Mouse (Mus musculus) C2C12 (cell line): ENCODE results near the gene Colgalt2. TPM values are rescaled to one million over a fixed set of nuclear protein-coding genes. Genes with fewer than 3 reads are reported as not detected.

Experiments used
- H3K27me3 ChIP-seq: one replicate; pipeline ENCODE4 v1.6.1; 2011; ENCODE audit not compliant: control insufficient read depth, insufficient read depth, insufficient read length
- H3K36me3 ChIP-seq: one replicate; pipeline ENCODE4 v1.6.1; 2011; ENCODE audit not compliant: control insufficient read depth, insufficient read depth
- H3K4me3 ChIP-seq: one replicate; pipeline ENCODE4 v1.5.1; 2011; ENCODE audit warnings: mild to moderate bottlenecking, control low read depth; ENCODE audit not compliant: poor library complexity, insufficient read depth, severe bottlenecking
- H3K79me2 ChIP-seq: one replicate; pipeline ENCODE4 v1.6.1; 2011; ENCODE audit not compliant: control insufficient read depth, insufficient read depth
- H3K79me3 ChIP-seq: one replicate; pipeline ENCODE4 v1.6.1; 2011; ENCODE audit warnings: low read depth, control low read depth
- H3ac ChIP-seq: one replicate; pipeline ENCODE3; 2011; ENCODE audit warnings: low read depth; ENCODE audit not compliant: control insufficient read depth, insufficient read length
- CEBPB ChIP-seq: IDR thresholded peaks from one replicate; pipeline ENCODE4 v1.6.1; 2011; ENCODE audit warnings: low read depth, mild to moderate bottlenecking, control low read depth, moderate library complexity
- CTCF ChIP-seq: IDR thresholded peaks from one replicate; pipeline ENCODE4 v1.5.1; 2011; ENCODE audit not compliant: control insufficient read depth, insufficient read depth, insufficient read length
- FOSL1 ChIP-seq: IDR thresholded peaks from one replicate; pipeline ENCODE4 v1.8.0; 2011; ENCODE audit warnings: mild to moderate bottlenecking, low read length; ENCODE audit not compliant: poor library complexity, insufficient read depth, severe bottlenecking
- MAX ChIP-seq: IDR thresholded peaks from one replicate; pipeline ENCODE4 v1.6.1; 2011; ENCODE audit warnings: mild to moderate bottlenecking, control low read depth
- MYOD1 ChIP-seq: IDR thresholded peaks from one replicate; pipeline ENCODE4 v1.6.1; 2011; ENCODE audit warnings: low read depth; ENCODE audit not compliant: control insufficient read depth, insufficient read length
- MYOG ChIP-seq: IDR thresholded peaks from one replicate; pipeline ENCODE4 v1.6.1; 2011; ENCODE audit not compliant: control insufficient read depth, insufficient read length; ENCODE audit errors: extremely low read depth
- USF1 ChIP-seq: IDR thresholded peaks from one replicate; pipeline ENCODE4 v1.6.1; 2011; ENCODE audit warnings: low read depth, mild to moderate bottlenecking, control low read depth, moderate library complexity
- polyA plus RNA-seq: library from polyadenylated mRNA; unstranded; fragments of >200 nt; fragmentation: generic; extraction: Trizol; gene quantifications from one replicate; pipeline ENCODE4 v1.2.1, GENCODE M21; 2012; ENCODE audit warnings: missing spikeins

Colgalt2 gene
- polyA plus RNA-seq, 1 experiment, result 0.02 TPM

DNA sequence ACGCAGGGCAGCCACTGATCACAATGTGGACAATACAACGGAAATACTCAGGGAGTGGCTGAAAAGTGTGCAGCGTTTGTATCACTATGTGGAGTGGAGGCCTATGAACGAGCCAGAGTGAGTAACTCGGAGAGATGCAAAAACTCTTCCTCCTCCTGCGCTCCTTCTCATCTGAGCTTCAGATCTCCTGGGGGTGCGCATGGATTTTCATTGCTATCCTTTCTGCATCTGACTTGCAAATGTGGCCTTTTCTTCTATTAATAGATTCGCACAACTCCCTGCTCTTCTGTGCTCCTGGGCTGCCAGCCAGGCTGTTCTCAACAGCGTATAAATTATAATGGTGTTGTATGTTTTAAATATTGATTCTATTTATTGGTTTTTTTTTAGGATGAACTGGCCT, 68.8 kb downstream of the Colgalt2 start:
- H3K27me3 ChIP-seq, result no peaks in the 10 kb centered on the region
- H3K36me3 ChIP-seq, result no peaks in the 10 kb centered on the region
- no peak for TF ChIP-seq MYOG
- H3K4me3 ChIP-seq, result no peak overlapping the region
- H3ac ChIP-seq, result no peak overlapping the region
- no peaks in the 10 kb centered on the region for H3K79me3 ChIP-seq
- no peaks in the 10 kb centered on the region for H3K79me2 ChIP-seq

DNA sequence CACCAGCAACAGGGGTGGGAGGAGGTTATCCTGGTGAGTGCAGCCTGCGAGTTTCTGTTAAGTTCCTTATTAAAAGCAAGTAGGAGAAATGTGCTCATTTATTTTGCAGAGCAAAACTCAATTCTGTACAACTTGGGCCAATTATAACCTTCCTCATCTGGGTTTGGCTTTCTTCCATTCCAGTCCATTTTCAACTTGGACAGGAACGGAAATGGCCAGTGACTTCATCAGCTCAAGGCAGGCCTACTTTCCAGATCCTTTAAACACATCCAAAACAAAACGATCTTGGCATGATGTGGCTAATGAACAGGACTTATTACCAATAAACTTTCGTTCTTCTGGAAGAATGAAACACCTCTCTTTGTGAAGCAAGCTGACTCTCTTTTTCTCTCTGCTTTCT, 76.5 kb downstream of the Colgalt2 start:
- TF ChIP-seq CTCF (no peak), MYOD1 (no peak), MYOG (no peak), CEBPB (no peak), FOSL1 (no peak), MAX (no peak), USF1 (no peak)
- no peak overlapping the region for H3ac ChIP-seq
- no peak overlapping the region for H3K4me3 ChIP-seq
- H3K27me3 ChIP-seq, result no peaks in the 10 kb centered on the region
- H3K36me3 ChIP-seq, result no peaks in the 10 kb centered on the region
- H3K79me3 ChIP-seq, result no peaks in the 10 kb centered on the region
- H3K79me2 ChIP-seq, result no peaks in the 10 kb centered on the region

DNA sequence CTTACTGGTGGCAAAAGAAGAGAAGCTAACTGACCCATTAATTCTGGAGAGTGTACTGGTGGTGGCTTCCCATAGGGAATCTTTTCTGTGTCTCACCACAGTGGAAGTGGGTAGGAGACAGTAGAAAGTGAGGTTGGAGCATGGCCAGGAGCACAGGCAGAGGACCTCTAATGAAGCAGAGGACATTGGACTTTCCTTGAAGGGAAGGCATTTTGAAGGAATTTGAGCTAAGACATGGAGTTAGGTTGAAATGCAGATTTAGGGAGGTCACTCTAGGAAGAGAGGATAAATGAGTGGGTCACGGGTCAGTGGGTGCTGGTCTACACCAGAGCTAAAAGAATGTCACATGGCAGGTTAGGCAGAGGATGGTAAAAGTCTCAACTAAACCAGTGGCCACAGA, 91.2 kb downstream of the Colgalt2 start:
- Histone ChIP-seq H3K4me3 (no peak overlapping the region), H3K79me2 (no peaks in the 10 kb centered on the region), H3K36me3 (no peaks in the 10 kb centered on the region), H3ac (no peak overlapping the region), H3K79me3 (no peaks in the 10 kb centered on the region), H3K27me3 (no peaks in the 10 kb centered on the region)
- no peak for TF ChIP-seq MYOD1
- TF ChIP-seq FOSL1, result no peak
- no peak for TF ChIP-seq MYOG
- no peak for TF ChIP-seq MAX
- no peak for TF ChIP-seq USF1
- no peak for TF ChIP-seq CEBPB
- no peak for TF ChIP-seq CTCF

DNA sequence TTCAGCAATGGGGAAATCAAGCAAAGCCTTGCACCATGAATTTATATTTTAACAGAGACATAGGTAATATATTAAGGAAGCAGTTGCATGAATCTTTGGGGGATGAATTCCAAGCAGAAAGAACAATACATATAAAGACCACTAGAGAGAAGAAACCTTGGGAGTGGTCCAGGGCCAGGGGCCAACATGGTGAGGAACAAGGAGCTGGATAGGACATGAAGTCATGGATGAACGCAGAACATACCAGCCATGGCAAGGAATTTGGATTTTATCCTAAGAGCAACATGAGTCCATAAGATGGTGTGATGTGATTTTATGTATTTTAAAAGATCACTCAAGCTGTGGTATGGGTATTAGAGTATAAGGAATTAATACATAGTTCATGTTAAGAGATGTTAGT, 92.6 kb downstream of the Colgalt2 start:
- Histone ChIP-seq H3K36me3 (no peaks in the 10 kb centered on the region), H3K79me2 (no peaks in the 10 kb centered on the region), H3ac (no peak overlapping the region), H3K4me3 (no peak overlapping the region), H3K27me3 (no peaks in the 10 kb centered on the region), H3K79me3 (no peaks in the 10 kb centered on the region)
- TF ChIP-seq FOSL1 (no peak), MYOG (no peak), MAX (no peak), USF1 (no peak), CTCF (no peak), CEBPB (no peak)

DNA sequence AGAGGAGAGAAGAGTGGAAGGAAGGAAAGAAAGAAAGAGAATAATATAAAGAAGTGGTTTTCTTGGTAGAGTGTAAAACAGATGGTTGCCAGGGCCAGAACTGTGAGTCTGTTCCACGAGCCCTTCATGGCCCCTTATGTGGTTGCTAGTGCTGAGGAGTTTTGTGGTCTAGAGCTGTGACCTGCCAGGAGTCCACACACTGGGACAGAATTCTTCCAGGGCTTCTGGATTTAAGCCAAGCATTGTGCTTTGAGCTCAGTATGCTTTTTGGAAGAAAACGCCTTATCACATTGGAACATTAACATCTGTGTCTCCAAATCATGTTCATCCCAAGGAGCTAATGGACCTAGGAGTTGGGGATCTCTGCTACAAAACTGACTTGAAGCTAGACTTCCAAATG, 97.2 kb downstream of the Colgalt2 start:
- Histone ChIP-seq H3K79me3 (no peaks in the 10 kb centered on the region), H3K79me2 (no peaks in the 10 kb centered on the region), H3ac (no peak overlapping the region), H3K27me3 (no peaks in the 10 kb centered on the region), H3K36me3 (no peaks in the 10 kb centered on the region), H3K4me3 (no peak overlapping the region)
- no peak for TF ChIP-seq MYOD1
- TF ChIP-seq CEBPB, result no peak
- TF ChIP-seq MYOG, result no peak
- TF ChIP-seq USF1, result no peak
- TF ChIP-seq MAX, result no peak

DNA sequence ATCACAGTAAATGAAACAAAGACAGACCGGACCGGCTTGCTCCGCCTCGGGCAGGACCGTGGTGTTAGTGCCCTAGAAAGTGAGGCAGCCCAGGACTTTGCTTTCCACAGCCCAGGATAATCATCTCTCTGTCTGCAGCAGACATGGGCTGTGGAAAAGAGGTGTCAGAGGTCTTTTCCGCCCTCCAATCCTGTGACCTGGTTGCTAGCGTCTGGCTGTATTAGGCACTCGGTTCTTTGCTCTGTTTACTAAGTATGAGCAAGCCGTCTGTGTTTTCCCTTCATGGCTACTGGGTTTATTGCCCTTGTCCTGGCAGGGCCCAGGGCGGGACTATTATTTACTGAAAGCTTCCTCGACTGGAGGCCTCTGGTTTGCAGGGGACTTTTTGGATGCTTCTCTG, 98.0 kb downstream of the Colgalt2 start:
- TF ChIP-seq CTCF, result no peak
- TF ChIP-seq USF1, result no peak
- no peak for TF ChIP-seq CEBPB
- no peak for TF ChIP-seq MYOG
- no peak for TF ChIP-seq FOSL1
- TF ChIP-seq MAX, result no peak
- no peak for TF ChIP-seq MYOD1
- H3ac ChIP-seq, result no peak overlapping the region
- no peaks in the 10 kb centered on the region for H3K27me3 ChIP-seq
- H3K4me3 ChIP-seq, result no peak overlapping the region
- no peaks in the 10 kb centered on the region for H3K36me3 ChIP-seq
- H3K79me3 ChIP-seq, result no peaks in the 10 kb centered on the region
- no peaks in the 10 kb centered on the region for H3K79me2 ChIP-seq
